Mouse (Mus musculus) lung, postnatal 4 days (tissue): ENCODE measurements around the gene Tm9sf3.
"Not testable (repeated sequence)": the region's sequence is repeated elsewhere in the genome, so short reads cannot be mapped to it uniquely, and the experiment has no call there.

Source experiments
- DNase-seq, 2 experiments: peaks; one replicate each; pipeline ENCODE4 v3.0.0; 2021

The Tm9sf3 gene

GRCm38 (mm10) chr19:41263630-41264295, at the start of gene Tm9sf3:
Tm9sf3 (minus strand) TSS chr19:41263997.
- DNase-seq = peak; percentile 91 to 94

- not testable (repeated sequence) for DNase-seq
These were observed 48.8 kb upstream of the Tm9sf3 start for GRCm38 (mm10) chr19:41312587-41312986.

DNA sequence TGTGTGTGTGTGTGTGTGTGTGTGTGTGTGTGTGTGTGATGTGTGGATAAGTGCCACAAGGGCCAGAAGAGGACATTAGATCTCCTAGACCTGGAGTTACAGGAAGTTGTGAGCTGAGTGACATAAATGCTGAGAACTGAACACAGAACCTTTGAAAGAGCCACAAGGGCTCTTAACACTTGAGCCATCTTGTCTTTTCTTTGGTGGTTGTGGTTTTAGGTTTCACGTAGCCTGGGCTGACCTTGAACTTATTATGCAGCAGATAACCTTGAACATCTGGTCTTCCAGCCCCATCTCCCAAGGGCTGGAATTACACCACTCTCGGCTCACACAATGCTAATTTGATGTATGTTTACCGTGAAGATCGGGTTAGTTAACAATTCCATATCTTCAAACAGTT, 48.2 kb upstream of the Tm9sf3 start:
- no peak for DNase-seq

DNA sequence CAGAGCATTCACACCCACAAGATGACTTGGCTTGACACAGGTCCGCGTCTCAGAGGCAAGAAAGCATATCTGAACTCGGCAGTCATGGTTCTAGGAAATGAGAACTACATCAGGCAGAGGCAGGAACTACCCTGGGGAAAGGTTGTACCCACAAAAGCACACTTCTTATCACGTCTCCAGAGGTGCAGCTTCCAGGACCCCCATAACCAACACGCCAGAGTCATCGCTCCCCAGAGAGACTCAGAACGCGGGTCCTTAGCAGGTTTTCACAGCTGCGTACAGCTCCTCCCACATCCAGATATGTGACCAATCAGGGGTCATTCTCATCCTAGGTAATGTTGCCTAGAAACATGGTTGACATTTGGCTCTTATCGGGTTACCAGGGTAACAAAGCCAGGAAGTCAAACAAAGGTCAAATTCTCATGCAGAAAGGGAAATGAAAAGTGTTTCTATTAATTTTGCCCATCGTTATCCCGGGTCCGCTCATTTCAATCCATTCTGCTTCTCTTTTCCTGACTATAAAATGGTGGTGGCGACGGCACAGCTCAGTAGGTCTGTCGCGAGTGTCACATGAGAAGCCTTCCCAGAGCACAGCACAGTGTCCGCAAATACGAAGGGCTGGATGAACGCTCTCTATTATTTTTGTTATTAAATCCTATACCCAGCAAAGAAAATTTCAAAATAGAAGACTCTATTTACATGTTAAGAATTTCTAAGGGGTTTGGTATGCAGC, 47.3 kb upstream of the Tm9sf3 start:
- DNase-seq = no peak

GRCm38 (mm10) chr19:41303933-41304332, 40.1 kb upstream of the Tm9sf3 start:
- DNase-seq = no peak

- DNase-seq = no peak
These were observed 39.6 kb upstream of the Tm9sf3 start for GRCm38 (mm10) chr19:41303433-41303832.

DNA sequence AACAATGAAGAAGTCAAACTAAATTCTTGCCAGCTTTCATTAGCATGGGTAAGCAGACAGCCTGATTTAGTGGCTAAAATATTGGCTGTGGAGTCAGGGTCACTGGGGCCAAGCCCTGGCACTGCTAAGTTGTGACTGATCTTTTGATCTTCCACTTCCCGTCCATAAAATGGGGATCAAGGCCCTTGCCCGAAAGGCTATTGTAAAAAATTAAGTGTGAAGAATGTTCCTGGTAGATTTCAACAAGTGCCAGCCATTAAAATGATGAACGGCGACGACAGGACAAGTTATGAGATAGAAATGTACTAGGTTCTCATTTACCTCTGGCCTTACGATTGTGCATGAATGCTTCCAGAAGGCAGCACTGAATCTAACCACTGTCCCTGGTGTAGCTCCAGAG, 38.1 kb upstream of the Tm9sf3 start:
- DNase-seq = no peak

DNA sequence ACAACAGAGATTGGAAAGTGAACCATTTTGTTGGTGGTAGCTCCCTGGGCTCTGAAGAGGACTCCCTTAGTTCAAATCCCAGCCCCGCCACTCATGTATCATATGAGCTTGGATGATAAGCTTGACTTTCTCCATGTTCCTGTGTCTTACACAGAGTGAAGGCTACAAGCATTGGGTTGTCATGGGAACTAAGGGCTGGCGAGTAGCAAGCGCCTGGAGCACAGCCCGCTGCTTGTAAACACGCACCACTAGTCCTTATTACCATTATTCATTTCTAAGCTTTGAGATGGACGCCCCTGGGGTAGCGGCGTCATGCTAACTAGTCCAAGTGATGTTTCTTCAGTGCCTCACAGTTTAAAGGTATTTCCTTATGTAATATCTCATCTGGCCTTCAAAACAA, 35.6 kb upstream of the Tm9sf3 start:
- DNase-seq = no peak

- peak in 1 of 2 experiments; percentile 17 for DNase-seq
These were observed 27.3 kb upstream of the Tm9sf3 start for GRCm38 (mm10) chr19:41290952-41291619.

- DNase-seq = no peak
These were observed 24.8 kb upstream of the Tm9sf3 start for GRCm38 (mm10) chr19:41288568-41288967.

GRCm38 (mm10) chr19:41287224-41287623, 23.4 kb upstream of the Tm9sf3 start:
- no peak for DNase-seq

DNA sequence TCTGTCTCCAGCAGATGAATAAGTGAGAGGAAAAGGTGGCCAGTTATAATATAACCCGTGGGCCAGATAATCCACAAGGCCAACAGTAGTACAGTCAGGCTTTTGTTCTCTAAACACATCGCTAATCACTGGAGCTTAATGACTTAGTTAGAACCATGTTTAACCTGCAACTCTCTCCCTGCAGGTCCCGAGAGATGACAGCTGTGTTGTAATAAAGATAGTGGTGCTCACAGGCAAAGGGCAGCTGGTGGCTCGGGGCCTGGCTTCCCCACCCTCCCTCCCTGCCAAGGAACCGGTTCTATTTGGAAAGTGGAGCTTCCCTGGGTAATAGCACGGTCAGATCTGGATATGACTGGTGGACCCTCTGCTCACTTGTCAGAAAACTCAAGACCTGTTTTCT, 20.7 kb upstream of the Tm9sf3 start:
- no peak for DNase-seq

DNA sequence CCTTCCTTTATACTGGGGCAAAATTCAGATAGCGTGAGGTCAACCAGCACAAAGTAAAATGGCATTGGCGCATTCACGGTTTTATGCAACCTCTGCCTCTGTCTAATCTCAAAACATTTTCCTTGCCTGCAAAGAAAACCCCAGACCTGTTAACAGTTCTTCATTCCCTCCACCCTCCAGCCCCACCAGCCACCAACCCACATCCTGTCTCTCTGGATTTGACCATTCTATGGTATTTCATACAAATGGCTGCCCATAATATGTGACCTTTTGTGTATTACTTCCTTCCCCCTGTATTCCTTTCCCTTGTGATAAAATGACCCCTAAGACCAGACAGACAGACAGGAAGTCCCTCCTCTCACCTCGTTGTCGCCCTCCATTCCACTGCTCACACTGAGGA, 18.9 kb upstream of the Tm9sf3 start:
- no peak for DNase-seq

DNA sequence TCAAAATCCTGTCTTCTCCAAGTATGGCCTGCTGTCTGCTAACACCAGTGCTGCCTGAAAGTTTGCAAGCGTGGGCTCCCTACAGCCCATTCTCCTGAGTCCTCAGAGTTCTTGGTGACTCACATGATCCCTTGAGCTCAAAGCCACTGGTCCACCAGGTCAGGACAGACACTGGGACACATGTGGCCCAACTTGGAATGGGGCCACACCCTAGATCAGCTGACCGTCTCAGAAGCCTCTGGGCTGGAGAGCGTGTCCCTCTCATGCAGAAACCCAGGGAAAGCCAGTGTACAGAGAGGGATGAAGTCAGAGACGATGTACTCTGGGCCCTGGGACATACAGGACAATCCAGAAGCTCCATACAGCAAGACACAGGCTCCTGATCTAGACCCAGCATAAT, 18.4 kb upstream of the Tm9sf3 start:
- no peak for DNase-seq

DNA sequence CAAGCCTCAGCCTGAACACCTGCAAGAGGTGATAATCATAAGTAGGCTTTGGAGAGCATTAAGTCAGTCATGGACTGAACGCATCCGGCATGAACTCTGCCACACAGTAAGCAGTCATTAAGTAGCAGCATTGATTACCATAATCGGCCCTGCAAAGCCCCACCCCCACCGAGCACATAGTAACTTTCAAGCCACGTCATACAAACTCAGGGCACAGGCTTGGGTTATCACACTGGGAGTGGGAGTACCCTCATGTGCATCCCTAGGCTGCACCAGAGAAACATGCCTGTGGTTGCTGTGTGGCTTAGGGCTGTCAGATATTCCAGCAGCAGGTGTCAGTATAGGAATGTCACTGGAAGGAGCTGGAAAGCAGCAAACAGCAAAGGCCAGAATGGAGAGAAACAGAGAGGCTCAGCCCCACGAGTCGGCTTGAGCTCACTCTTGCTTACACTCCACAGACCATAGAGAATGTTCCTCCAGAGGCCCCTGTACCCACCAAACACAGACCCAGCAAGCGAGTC, 16.0 kb upstream of the Tm9sf3 start:
- no peak for DNase-seq

DNA sequence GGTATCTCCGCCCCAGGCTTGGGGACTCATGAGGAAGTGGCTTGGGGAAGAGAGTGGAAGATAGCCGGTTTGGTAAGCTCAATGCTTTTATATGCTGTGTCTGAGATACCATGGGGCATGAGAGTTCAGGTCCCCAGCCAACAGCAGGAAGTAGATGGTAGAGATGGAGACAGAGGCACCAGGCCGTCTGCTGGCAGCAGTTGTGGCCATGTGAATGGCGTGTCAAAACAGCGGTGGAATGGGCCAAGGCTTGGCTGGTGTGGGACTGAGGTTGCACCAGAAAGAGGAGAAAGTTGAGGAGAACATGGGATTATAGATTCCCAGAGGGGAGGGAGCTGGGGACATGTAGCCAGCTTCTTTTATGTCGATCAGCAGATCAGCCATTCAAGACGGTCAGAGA, 14.8 kb upstream of the Tm9sf3 start:
- no peak for DNase-seq

- no peak for DNase-seq
These were observed 11.8 kb upstream of the Tm9sf3 start for GRCm38 (mm10) chr19:41275588-41275987.

DNA sequence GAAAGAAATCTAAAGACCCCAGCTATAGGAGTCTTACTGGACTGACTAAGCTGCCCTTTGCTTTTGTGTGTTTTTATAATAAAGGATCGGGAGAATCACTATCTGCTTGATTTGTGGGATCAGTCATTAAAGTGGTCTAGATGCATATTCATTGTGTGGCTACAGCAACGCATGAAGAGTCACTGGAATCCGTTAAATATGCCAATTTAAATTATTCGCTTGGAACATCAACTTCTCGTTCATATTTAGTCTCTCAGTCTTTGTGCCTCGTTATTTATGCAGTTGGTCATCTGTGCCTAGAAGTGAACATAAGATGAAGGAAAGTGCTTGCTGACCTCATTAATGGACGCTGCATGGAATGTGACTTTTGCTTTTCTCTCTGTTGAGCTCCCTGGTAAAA, 7.1 kb upstream of the Tm9sf3 start:
- DNase-seq = no peak

DNA sequence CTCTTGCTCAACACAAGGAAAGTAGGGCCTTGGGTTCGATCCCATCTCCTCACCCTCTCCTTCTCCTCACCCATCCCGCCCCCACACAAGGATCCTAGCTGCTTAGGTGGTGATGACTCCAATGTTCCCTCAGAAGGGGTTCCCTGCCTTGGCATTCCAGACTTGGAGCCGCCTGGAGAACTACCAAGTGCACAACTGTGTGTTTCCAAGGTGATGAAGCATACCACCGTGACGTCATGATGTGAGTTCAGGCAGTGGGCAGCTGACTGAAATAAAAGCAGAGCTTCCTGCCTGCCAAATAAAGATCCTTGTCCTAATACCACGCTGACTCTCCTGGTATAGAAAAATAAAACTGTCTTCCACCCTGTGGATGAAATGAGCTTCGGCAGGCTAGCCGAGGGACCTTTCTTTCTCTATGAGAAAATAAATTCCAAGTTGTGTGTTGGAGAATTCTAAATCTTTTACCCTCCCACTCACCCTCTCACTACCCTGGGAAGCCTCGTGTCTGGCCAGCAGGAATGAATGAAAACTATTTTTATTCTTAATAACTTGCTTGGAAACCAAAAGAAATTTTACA, 6.4 kb upstream of the Tm9sf3 start:
- peak; percentile 18 to 37 for DNase-seq

- no peak for DNase-seq
These were observed 2.6 kb upstream of the Tm9sf3 start for GRCm38 (mm10) chr19:41266251-41266901.

DNA sequence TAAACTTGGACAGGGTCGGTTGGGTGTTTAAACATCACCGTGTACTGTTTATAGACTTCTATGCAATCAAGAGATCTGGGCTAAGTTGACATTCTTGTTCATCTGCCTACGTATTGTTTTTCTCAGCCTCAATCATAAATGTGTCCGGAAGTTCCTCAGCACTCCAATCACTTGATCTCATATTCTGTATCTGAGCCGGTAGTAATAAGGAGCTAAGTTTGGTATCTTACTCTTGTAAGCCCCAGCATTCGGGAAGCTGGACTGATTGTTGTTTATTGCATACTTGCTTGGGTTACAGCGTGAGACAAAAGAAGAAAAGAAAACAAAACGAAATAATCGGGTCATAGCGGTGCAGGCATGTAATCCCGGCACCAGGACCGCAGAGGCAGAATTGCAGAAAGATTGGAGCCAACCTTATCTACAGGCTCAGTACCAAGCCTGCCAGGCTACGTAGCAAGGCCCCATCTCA, 568 bp upstream of the Tm9sf3 start:
- DNase-seq = no peak

- DNase-seq = peak; percentile 79 to 85
These were observed 826 bp downstream of the Tm9sf3 start for GRCm38 (mm10) chr19:41262712-41263629.
